Mouse (Mus musculus): Measurements from ENCODE around the gene Fkbp11.
"Not testable (repeated sequence)": the region's sequence is repeated elsewhere in the genome, so short reads cannot be mapped to it uniquely, and the experiment has no call there.

The Fkbp11 gene

DNA sequence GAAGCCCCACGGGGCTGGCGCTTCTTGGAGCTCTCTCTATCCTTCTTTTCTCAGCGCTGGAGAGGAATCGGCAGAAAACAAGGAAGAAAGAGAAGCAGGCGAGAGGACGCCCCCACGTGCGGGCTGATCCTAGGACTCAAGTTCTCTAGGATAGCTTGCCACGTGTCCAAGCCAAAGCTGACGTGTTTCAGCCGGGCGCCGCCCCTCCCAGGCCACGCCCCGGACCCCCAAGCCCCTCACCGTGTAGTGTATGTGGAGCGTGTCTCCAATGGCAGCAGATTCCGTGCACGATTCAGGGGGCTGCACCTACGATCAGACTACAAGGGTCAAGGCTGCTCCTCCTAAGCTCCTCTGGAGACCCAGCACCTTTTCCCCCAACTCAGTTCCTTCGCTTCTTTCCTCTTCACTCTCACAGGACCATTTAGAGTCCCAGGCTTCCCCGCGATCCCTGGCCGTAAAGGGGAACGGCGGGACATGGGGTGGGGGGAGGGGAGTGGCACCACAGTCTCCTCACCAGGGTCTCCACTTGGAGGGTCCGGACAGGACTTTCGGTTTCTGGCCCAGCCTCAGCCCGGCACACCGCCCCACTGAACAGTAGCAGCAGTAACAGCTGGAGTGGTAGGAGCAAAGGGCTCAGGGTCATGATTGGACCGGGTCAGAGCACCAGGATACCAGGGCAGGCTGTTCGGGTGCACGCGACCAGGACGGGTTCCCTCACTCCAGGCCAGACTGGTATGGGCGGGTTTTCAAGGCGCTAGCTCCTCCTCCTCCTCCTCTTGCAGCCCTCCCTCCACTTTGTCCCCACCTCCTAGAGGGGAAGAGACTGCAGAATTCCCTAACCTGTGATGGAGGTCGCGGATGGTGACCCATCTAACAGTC is at the start of gene Fkbp11:
TSS of gene Fkbp11 (minus strand) at position 756 of the 879 bp plus-strand sequence.
- DNase-seq: peak; percentile 53 to 64

GRCm38 (mm10) chr15:98777762-98778161 is 49.8 kb upstream of the Fkbp11 start, which contains the start of gene Wnt10b:
Gene Wnt10b (minus strand): TSS chr15:98778150.
- DNase-seq: no peak

GRCm38 (mm10) chr15:98777005-98777616 is 49.1 kb upstream of the Fkbp11 start:
- DNase-seq: no peak

GRCm38 (mm10) chr15:98776280-98777004 is 48.4 kb upstream of the Fkbp11 start:
- DNase-seq: no peak

DNA sequence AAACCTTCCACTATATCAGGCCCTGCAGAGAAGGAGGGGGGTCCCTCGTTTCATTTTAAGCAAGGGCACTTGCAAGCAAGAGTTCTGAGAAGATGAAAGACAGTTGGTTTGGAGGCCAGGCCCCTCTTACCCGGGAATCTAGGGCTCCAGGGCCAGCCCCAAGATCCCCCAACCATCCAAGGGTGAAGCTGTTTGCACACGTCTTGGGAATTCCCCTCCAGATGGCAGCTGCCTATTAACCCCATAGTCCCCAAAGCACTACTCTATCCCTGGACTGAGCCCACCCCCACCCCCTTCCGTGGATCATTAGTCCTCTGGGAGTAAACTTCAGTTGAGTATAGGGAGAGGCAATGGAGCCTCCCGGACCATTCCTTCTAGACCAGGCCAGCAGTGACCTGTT is 47.5 kb upstream of the Fkbp11 start:
- no peak for DNase-seq

GRCm38 (mm10) chr15:98774096-98774495 is 46.1 kb upstream of the Fkbp11 start:
- DNase-seq: no peak

DNA sequence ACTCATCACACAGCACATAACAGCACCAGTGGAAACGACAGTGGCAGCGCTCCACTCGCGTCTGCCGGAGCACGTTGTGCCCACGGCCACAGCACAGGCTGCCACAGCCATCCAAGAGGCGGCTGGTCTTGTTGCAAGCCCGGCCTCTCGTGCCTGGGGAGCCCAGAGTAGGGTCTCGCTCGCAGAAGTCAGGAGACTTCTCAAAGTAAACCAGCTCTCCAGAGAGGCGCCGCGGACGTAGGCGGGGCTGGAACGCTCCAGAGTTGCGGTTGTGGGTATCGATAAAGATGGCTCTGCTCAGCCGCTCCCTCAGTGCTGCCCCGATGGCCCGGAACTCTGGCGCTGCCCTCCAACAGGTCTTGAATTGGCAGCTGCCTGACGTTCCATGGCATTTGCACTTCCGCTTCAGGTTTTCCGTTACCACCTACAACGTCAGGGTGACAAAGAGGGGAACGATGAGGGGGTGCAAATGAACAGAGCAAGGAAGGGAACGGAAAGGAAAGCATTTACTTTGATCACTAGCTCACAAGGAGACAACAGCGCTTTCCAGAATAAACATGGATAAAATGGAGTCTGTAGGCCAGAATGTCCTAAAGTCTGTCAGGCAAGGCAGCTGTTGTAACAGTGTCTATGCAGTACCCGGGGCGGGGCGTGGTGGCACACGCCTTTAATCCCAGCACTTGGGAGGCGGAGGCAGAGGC is 44.7 kb upstream of the Fkbp11 start:
- DNase-seq: no peak

DNA sequence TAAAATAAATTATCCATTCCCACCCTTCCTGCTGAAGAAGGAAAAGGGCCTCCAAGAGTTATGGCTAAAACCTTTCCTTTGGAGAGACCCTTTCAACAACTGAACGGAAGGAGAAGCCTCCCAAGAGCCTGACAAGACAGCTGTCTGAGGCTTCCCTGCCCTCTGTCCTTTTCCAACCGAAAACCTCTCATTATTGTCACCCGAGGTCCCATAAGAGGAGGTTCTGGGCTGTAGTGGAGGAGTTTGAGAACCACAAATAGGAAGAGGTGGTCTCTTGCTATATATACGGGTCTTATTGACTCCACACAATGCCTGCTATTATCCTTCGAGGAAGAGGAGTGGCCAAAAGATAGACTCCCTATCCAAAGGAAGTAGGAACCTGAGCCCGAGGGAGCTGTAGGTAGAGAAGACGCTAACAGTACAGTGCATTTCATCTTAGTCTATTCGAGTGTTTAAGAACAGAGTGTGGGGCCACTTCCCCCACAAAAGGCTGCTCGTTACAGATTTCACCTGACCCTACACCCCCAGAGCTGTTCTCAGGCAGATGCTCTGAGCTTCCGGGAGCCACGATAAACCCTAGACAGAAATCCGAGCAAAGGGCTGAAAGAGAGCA is 43.9 kb upstream of the Fkbp11 start:
- no peak for DNase-seq

- DNase-seq: no peak
Measured at GRCm38 (mm10) chr15:98768259-98768658, 40.3 kb upstream of the Fkbp11 start.

- no peak for DNase-seq
Measured at GRCm38 (mm10) chr15:98765929-98766328, 37.9 kb upstream of the Fkbp11 start.

DNA sequence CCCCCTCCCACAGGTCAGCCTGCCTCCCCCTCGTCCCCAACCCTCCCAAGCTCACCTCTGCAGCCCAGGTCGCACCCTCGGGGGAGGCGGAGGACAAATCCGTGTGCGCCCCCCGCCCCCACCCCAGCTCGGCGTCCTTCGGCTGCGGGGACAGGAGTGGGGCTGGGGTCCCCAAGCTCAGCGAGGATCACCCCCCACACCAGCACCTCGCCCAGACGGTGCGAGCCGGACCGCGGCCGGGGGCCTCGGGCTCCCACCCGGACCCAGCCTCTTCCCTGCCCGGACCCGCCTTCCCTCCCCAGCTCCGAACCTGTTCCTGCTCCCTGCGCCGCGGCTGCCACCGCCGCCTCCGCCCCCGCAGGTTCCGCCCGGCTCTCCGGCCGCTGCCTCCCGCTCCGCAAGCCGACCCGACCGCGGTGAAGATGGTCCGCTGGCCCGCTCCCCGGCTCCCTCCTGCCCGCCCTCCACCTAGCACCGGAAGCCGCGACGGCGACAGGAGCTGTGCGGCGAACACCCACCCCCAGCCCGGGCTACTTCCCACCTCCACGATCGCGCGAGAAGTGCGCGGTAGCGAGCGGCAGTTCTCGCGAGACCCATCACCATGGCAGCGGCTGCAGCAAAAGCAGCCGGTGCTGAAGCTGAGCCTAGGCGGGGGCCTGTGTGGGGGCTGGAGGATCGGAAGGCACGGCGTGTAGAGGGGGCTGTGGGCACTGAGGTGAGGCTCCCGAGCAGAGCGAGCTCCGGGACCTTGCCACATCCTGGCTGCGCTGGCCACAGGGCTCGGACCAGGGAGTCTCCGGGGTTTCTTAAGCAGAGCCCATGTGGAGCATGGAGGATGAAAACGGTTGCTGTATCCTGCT is 34.9 kb upstream of the Fkbp11 start, which contains the start of gene Arf3:
TSS of gene Arf3 (minus strand) at position 545 of the 860 bp plus-strand sequence.
- DNase-seq: peak; percentile 96 to 97

DNA sequence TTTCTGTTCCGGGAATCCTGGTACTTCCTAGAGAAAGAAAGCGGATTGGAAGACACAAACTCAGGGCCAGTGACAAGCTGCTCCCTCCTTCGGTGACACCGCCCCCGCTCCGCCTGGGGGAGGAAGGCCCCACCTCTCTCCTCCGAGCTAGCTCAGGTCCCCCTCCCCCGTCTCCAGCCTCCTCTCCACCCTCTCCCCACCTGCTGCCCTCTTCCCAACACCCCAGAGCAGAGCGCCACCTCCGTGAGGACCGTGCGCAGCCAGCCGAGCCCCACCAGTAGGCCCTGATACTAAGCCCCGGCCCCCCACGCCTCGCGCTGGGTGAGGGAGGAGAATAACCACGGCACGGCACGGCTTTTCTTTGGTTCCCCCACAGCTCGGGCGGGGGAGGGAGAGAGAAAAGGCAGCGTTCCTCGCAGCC is 34.2 kb upstream of the Fkbp11 start:
- peak; percentile 78 to 85 for DNase-seq

DNA sequence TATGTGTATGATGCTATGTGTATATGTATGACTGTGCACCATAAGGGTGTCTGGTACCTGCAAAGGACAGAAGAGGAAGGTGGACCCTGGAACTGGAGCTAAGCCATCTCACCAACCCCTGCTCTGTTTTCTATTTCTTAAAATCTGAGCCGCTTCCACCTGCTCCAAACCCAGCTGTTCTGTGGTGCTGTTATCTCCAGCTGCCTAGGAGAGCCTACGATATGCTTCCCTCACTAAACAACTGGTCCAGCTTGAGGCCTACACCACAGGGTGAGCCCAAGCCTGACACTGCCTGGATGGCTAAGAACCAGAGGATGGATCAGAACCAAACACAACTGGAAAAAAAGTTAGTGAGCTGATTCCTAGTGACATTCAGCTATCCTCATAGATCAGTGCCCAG is 26.1 kb upstream of the Fkbp11 start:
- no peak for DNase-seq

GRCm38 (mm10) chr15:98753021-98753423 is 25.0 kb upstream of the Fkbp11 start:
- no peak for DNase-seq

- DNase-seq: no peak
Measured at GRCm38 (mm10) chr15:98749093-98749492, 21.1 kb upstream of the Fkbp11 start.

GRCm38 (mm10) chr15:98747296-98747695 is 19.3 kb upstream of the Fkbp11 start:
- DNase-seq: no peak

DNA sequence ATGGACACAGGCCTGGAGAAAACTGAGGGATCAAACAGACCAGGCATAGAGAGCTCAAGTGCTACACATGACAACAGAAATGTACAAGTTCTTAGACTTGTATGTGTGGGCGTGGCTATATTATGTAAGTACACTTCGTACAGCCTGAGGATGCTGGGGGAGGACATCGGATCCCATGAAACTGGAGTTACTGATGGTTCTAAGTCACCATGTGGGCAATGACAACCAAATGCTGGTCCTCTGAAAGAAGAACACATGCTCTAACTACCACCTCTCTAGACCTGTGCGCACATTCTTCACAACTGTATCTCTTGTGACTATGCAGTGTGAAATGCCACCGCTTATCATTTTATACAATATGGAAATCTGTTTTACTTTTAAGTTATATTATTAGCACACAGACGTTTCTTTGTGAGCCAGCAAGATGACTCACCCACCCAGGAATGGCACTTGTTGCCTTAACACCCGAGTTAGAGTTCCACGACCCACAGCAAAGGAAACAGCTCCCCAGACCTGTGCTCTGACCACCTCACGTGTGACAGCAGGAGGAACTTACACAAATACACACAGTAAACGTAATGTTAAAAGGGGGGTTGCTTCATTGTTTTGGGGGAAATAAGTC is 18.5 kb upstream of the Fkbp11 start:
- no peak for DNase-seq

DNA sequence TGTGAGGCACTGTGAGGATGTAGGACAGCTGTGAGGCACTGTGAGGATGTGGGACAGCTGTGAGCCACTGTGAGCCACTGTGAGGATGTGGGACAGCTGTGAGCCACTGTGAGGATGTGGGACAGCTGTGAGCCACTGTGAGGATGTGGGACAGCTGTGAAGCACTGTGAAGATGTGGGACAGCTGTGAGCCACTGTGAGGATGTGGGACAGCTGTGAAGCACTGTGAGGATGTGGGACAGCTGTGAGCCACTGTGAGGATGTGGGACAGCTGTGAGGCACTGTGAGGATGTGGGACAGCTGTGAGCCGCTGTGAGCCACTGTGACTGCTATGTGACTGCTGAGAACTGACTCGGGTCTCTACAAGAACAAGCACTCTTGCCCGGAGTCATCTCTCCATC is 15.9 kb upstream of the Fkbp11 start:
- DNase-seq: not testable (repeated sequence)

DNA sequence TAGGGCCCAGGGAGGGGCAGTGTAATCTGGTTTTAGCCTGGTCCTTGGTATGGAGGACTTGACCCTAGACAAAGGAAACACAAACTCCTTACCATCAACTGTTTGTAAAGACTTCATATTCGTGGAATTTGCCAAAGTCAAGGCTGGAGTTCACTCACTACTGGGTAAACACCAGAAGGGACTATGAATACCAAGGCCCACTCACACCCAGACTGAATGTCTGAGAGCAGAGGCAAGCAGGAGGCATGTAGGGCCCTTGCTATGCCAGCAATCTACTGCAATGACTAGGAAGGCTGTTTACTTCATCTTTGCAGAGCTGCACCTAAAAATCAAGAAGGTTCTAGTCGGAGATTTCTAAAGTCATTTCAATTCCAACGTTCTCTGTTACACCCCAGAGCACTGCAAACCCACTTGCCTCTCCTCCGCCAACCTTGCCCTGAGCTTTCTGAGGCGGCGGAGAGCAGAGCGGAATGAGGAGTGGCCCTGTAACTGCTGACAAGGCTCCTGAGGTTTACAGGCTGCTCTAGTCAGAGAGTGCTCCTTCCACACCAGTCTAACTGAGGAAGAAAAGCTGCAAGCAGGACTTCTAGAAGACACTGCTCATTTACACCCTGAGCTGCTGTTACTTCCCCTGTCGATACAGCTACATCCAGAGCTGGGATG is 14.9 kb upstream of the Fkbp11 start:
- DNase-seq: no peak

GRCm38 (mm10) chr15:98740219-98740618 is 12.2 kb upstream of the Fkbp11 start:
- DNase-seq: no peak

All from cerebellum, postnatal 25 days (tissue).